13 mouse cellular contexts compared by ENCODE assay signal in genomic region chr19:8815812-8816211, GRCm38 (mm10). TPM values are rescaled to one million over a fixed set of nuclear protein-coding genes. Genes with fewer than 3 reads are reported as not detected.
A peak's percentile ranks its signal among the peaks of the same experiment; 100 is the strongest.
DNase-seq lines count a peak whose midpoint lies in the region; TF ChIP-seq lines count a peak whose summit lies in the region.
"Had no signal": no experiment of that assay in that cellular context is flagged by ENCODE, and none has a peak within 500 bp of the region (broad histone marks: within the 10 kb centered on the region; RNA-seq: fewer than 3 reads in every experiment).

No protein-coding gene starts in this region.

- H3K4me3 ChIP-seq in kidney, adult 2 months (ENCODE audit: insufficient read depth, low read depth, low read length): no peak overlapping the region
- H3K4me3 ChIP-seq in cortical plate, adult 2 months (ENCODE audit: insufficient read depth, low read length): no peak overlapping the region
- H3K4me3 ChIP-seq: heart, embryonic 15.5 days; limb, embryonic 15.5 days had no signal

- peaks cover 3% of the 10 kb centered on the region; the same call in 1 of the 2 replicates for H3K36me3 ChIP-seq in kidney, adult 2 months (ENCODE audit: control insufficient read depth, insufficient read depth, low read length)

- no peak overlapping the region for H3K27ac ChIP-seq in kidney, adult 2 months (ENCODE audit: insufficient read depth, low read depth, low read length)
- H3K27ac ChIP-seq in cortical plate, adult 2 months (ENCODE audit: insufficient read depth, low read length): no peak overlapping the region
- H3K27ac ChIP-seq: heart, embryonic 15.5 days had no signal

- TF ChIP-seq CTCF in kidney, adult 2 months (conservative IDR thresholded peaks at IDR 0.05; ENCODE audit: insufficient read depth, insufficient read length, low read depth, low read length): no peak; the same call in 1 of the 2 replicates
- TF ChIP-seq CTCF in cortical plate, adult 2 months (IDR thresholded peaks at IDR 0.05; ENCODE audit: extremely low read depth, insufficient read depth, low read length): peak; percentile 11; the same call in 1 of the 2 replicates

- no peak for TF ChIP-seq POLR2A in kidney, adult 2 months (IDR thresholded peaks at IDR 0.05; ENCODE audit: low read depth, low read length)
- TF ChIP-seq POLR2A in cortical plate, adult 2 months (IDR thresholded peaks at IDR 0.05; ENCODE audit: extremely low read depth, insufficient read depth, low read length): no peak

- 27% methylated on average over 11 of the region's 11 CpGs for WGBS in kidney, adult 2 months

- H3K27me3 ChIP-seq in kidney, adult 2 months (replicated peaks; ENCODE audit: control insufficient read depth, insufficient read depth, low read length): no peaks in the 10 kb centered on the region
- H3K27me3 ChIP-seq: heart, embryonic 15.5 days; limb, embryonic 15.5 days; megakaryocyte, embryonic 14.5 days; Patski had no signal

- H3K4me1 ChIP-seq in kidney, adult 2 months (ENCODE audit: control insufficient read depth, insufficient read depth, low read length): peaks cover 6% of the 10 kb centered on the region; the same call in 1 of the 2 replicates
- peaks cover 3% of the 10 kb centered on the region; the same call in 1 of the 2 replicates for H3K4me1 ChIP-seq in cortical plate, adult 2 months (ENCODE audit: control insufficient read depth, insufficient read depth, low read length)

- peak; percentile 44 for DNase-seq in adrenal gland, postnatal 14 days
- DNase-seq in adrenal gland, postnatal 10 days: no peak
- DNase-seq in kidney, adult 2 months: peak; percentile 74
- DNase-seq in kidney, adult 18-20 months: no peak
- DNase-seq in kidney, postnatal 36 days: peak; percentile 53 to 61
- no peak for DNase-seq in left cerebral cortex, adult 11 months (ENCODE audit: low spot score)
- DNase-seq in thymus, postnatal 4 days: no peak

RNA-seq across cellular contexts. Expression of gene Ttc9c, which starts 3.3 kb away (rescaled TPM):
- 29.6 and 32.0 TPM in 2 replicates for total RNA-seq in adrenal gland, postnatal 14 days (2021)
- 10 to 100 TPM; 25.7 to 30.7 TPM for total RNA-seq in adrenal gland, postnatal 10 days (2021)
- 15.4 and 18.7 TPM in 2 replicates for polyA plus RNA-seq in kidney, adult 2 months (2012; rRNA removed)
- polyA plus RNA-seq in cortical plate, adult 2 months (2012; rRNA removed): 29.0 and 29.5 TPM in 2 replicates

RNA-seq across cellular contexts. Expression of gene Hnrnpul2, which starts 4.0 kb away (rescaled TPM):
- total RNA-seq in adrenal gland, postnatal 14 days (2021): 77.0 and 79.6 TPM in 2 replicates
- 10 to 100 TPM; 58.0 to 62.7 TPM for total RNA-seq in adrenal gland, postnatal 10 days (2021)
- polyA plus RNA-seq in kidney, adult 2 months (2012; rRNA removed): 19.3 and 25.5 TPM in 2 replicates
- polyA plus RNA-seq in cortical plate, adult 2 months (2012; rRNA removed): 78.5 and 85.1 TPM in 2 replicates

RNA-seq across cellular contexts. Expression of gene Zbtb3, which starts 13.5 kb away (rescaled TPM):
- total RNA-seq in adrenal gland, postnatal 14 days (2021): 2.4 and 2.9 TPM in 2 replicates
- 1 to 10 TPM; 2.0 to 2.3 TPM for total RNA-seq in adrenal gland, postnatal 10 days (2021)
- 1.4 and 1.6 TPM in 2 replicates for polyA plus RNA-seq in kidney, adult 2 months (2012; rRNA removed)
- 4.0 TPM in 2 replicates for polyA plus RNA-seq in cortical plate, adult 2 months (2012; rRNA removed)

RNA-seq across cellular contexts. Expression of gene AC129217.1, which starts 13.8 kb away (rescaled TPM):
- total RNA-seq in adrenal gland, postnatal 14 days (2021): 7.5 TPM in 1 of 2 replicates, not detected in the other
- not detected for total RNA-seq in adrenal gland, postnatal 10 days (2021)
- 3.5 TPM in 1 of 2 replicates, not detected in the other for polyA plus RNA-seq in kidney, adult 2 months (2012; rRNA removed)
- polyA plus RNA-seq in cortical plate, adult 2 months (2012; rRNA removed): not detected in 2 replicates
- total RNA-seq: layer of hippocampus, adult 18-20 months had no signal
- polyA plus RNA-seq: heart, embryonic 15.5 days; limb, embryonic 15.5 days had no signal

RNA-seq across cellular contexts. Expression of gene Polr2g, which starts 17.4 kb away (rescaled TPM):
- 85.2 and 89.1 TPM in 2 replicates for total RNA-seq in adrenal gland, postnatal 14 days (2021)
- 10 to 100 TPM; 81.3 to 90.4 TPM for total RNA-seq in adrenal gland, postnatal 10 days (2021)
- 60.7 and 72.9 TPM in 2 replicates for polyA plus RNA-seq in kidney, adult 2 months (2012; rRNA removed)
- 177 and 184 TPM in 2 replicates for polyA plus RNA-seq in cortical plate, adult 2 months (2012; rRNA removed)

Comparison
In these comparisons a context has a peak if more than half of its experiments do, and no peak if none do; other contexts are left out.
1. DNase-seq: peak in adrenal gland, postnatal 14 days (single experiment), kidney, adult 2 months (single experiment) and kidney, postnatal 36 days (2 of 2); none in adrenal gland, postnatal 10 days (single experiment), kidney, adult 18-20 months (single experiment), left cerebral cortex, adult 11 months (single experiment) and thymus, postnatal 4 days (single experiment).